Mouse (Mus musculus) A20 (cell line): Measurements from ENCODE around the gene Rnaseh1.

Source experiments
- DNase-seq: peaks from one replicate; pipeline ENCODE4 v3.0.0-alpha.2; 2011; ENCODE audit warnings: low read depth, low spot score

Rnaseh1 gene

DNA sequence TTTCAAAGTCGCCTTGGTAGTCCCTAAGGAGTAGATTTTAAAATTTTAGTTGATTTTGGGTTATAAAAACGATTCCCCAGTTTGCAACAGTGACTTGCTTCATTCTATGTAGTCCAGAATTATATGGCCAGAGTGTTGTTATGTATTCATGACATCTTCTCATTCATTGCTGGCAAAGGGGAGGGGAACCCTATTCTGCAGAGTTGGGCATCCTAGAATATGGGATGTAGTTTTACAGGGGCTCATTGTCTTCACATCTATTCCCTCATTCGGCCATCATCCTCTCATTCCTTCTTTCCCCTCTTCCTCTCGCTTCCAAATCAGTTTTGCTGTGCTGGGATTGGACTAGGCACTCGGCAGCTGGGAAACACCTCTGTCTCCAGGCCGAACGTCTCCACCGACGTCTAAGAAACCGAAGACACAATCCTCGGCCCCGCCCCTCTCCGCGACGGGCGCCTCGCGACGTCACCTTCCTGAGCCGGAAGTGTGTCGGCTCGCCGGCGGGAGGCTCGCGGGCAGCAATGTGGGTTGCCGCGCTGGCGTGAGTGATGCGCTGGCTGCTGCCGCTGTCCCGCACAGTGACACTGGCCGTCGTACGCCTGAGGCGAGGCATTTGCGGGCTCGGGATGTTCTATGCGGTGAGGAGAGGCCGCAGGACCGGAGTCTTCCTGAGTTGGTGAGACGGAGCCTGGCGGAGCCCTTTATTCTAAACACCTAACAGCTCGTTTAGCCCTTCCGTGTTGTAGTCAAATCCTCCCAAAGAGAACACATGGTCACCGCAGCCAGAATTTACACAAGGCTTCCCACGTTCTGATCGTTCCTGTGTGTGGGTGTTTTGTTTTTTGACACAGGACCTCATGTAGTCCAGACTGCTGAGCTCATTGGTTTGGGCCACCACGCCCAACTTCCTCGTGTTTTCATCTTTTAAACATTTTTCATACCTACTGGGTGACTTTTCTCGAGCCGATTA lies at the start of gene Rnaseh1:
Rnaseh1 (plus strand) TSS at position 462 of the 970 bp plus-strand sequence.
- peak; percentile 92 for DNase-seq

DNA sequence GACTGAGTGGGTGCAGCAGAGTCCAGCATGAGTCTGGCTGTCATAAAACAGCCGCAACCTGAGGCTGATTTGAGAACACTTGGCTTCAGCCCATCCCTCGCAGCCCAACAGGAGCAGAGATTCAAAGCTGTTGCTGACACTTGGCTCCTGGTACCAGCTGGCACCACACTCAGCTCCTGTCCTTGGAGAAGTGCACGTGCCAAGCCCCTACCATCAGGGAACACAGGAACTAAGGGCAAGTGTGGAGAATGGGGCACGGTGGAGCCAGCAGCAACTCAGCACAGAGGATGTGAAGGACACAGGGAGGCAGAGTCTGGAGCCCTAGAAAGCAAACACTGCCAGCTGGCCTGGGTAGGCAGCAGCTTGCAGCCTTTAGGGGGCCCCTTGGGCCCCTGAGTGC lies 47.1 kb upstream of the Rnaseh1 start:
- no peak for DNase-seq

DNA sequence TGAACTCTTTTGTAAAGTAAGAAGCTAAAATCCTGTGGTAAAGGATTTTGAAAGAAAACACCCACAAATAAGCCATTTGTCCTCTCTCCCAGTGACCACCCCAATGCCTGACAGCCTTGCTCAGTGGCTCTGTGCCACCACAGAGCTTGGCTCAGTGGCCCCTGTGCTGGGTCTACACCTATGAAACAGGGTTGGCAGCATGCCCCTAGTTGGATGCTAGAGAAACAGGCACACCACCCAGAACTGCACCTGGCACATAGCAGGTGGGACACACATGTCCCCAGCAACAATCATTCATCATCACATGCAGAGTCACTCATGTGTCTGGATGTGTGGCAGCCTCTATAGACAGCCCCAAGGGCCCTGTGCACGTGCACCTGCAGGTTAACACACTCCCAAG lies 45.9 kb upstream of the Rnaseh1 start:
- peak; percentile 4 for DNase-seq

DNA sequence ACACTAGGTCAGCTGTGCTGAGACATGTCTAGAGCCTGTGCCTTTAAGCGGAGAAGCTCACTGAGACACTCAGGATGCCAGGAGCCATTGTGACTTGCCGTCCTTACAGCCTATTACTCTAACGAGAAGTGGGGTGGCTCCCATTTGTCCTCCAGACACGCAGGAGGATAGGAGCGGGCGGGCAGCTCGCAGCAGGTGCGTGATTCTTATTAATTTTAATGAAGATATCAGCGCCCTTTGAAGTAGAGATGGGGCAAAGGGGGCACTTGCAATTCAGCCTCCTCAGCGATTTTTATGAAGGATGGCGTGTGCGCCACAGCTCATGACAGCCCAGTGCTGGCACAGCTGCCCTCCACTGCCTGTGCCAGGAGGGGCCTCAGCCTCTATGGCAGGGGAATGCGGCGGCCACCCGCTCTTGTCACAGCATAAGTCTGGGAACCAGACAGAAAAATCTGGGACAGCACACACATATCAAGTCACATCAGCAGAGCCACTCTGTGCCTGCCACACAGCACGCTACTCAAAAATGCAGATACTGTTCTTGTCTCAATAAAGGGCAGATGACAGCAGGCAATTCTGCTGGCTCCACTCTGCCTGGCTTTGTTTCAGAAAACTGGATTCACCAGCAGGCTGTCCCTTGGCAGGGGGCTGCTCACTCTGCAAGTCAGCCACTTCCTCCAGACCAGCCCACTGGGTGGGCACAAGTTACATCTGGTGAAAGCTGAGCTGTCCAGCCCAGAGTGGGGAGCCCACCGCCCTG lies 41.7 kb upstream of the Rnaseh1 start:
- no peak for DNase-seq

DNA sequence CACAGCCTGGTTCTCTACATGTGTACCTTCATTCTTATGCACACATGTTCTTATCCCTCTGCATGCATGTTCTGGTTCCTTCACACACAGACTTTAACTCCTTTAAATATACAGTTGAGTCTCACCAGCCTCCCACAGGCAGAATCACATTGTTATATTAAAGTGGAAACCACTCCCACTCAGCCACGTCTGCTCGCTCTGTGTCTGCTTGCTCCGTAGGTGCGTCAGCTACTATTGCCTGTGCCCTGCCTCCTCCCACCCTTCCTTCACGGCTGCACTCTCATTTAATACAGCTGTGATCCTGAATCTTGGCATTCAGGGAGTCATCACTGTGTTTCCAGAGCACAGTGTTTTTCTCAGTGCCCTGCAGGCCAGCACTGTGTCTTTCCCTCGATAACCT lies 37.0 kb upstream of the Rnaseh1 start:
- no peak for DNase-seq

DNA sequence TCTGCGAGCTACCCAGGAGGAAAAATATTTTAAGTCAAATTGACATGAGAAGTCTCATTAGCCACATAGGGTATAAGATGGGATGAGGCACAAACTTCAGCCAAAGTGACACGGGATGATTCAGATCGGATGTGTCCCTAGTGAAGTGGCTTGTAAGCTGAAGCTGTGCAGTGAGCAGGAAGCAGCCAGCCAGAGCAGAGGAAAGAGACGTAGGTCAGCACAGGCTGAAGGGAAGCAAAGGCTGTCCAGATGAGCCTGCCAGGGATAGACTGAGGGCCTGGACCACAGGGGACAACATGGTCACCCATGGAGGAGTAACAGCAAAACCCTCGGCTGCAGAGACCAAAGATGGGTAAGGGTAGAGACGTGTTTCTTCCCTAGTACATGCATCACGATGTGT lies 35.0 kb upstream of the Rnaseh1 start:
- DNase-seq: no peak

DNA sequence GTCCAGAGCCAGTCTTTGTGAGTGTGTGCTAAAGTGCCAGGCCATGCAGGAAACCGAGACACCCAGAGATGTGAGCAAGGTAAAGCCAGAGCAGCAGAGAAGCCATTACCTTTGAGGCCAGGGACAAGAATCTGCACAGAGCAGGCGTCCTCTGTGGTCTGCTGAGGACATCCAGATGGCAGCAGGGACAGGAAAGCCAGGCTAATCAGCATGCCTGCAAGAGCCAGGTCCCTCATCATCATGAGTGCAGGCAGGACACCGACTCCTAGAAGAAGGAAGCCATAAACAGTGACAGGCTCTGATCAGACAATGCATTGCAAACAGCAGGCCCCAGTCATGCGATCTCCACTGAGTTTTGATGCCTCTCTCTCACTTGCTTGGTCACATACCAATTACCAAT lies 32.1 kb upstream of the Rnaseh1 start:
- DNase-seq: no peak

DNA sequence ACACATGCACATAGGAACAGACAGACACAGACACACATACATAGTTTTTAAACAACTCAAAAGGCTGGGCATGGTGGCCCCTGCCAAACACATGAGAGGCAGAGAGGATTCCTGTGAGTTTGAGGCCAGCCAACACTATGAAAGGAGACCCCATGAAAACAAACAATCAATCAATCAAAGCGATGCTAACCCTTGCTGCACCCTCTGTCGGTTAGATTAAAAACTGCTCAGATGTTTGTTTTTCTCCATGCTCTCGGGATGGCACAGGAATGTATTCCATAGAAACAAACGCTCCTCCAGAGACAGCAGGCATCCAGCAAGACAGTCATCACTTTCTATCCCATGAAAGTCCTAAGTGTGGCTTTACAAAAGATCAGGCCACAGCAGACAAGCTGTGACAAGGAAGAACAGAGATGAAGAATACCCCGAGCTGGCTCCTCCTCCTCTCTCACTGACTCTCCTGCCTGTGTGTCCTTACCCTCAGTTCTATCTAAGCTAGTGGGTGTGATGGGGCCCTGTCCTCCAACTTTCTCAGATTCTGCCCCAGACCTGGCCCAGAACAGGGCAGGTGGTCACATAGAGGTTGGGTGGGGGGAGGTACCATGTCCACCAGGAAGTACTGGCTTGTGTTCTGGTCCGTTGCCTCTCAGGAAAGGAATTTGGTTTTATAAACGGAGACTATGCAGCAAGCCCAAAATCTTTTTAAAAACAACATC lies 27.8 kb upstream of the Rnaseh1 start:
- no peak for DNase-seq

DNA sequence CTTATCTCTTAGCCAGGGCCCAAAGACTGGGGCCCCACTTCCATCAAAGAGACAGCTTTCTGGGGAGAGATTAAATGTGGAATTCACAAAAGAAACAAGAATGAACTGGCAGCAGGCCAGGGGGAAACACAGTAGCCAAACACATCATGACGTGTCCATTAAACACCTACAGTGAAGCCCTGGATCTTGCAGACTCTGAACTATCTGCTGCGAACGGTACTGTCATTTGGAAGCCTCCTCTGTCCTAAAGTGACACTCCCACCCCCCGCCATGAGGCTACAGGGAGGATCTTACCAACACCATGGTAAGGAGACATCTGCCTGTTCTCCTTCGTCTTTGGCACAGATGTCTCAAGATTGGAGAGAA lies 27.3 kb upstream of the Rnaseh1 start:
- DNase-seq: no peak

DNA sequence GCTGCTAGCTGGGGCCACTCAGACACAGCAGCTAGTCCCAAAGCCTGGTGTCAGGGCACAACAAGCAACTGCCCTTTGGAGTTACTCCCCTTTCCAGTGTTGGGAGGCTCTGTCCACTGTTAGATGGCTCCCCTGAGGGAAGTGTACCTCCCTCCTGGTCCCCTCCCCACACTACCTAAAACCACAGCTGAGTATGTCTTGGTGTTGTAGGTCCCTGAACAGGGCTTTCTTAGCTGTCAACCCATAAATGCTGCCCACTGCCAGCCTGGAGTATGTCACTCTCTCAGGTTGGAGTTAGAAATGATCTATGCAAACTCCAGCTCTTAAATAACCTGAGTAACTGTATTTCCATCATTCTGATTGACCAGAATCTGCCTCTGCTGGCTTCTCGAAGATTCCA lies 26.8 kb upstream of the Rnaseh1 start:
- DNase-seq: no peak

DNA sequence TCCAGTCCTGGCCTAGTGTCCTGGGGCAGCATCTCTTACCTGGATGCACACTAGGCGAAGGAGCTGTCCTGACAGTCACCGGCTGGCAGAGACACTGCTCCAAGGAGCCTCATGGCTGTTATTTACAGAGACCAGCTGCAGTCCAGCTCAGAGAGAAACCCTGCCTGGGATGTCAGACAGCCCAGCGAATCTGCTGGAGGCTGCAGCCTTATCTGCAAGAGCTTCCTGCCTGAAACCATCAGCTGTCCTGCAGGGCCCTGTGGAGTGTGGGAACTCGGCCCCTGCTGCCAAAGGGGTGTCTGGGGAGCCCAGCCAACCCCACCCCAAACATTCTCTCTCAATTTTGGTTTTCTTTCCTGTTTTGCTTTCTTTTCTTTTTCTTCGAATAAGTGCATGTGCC lies 26.2 kb upstream of the Rnaseh1 start, which contains the start of gene Colec11:
Colec11 (minus strand) TSS at position 183 of the 400 bp plus-strand sequence.
- no peak for DNase-seq

DNA sequence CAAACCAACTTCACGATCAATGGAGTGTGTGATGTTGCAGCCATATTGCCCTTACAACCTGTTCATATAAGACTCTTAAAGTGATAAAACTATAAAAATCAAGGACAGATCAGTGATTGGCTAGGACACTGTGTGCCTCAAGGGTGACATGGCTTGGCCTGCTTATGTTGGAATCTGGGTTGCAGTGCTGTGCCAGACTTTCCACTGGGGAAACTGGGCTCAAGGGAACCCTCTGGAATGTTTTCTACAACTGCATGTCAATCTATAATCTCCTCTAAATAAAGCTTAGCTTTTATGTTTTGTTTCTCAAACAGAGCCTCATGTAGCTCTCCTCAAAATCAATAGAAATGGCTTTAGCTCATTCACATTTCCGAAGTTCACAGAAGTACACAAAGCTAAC lies 25.2 kb upstream of the Rnaseh1 start:
- no peak for DNase-seq

DNA sequence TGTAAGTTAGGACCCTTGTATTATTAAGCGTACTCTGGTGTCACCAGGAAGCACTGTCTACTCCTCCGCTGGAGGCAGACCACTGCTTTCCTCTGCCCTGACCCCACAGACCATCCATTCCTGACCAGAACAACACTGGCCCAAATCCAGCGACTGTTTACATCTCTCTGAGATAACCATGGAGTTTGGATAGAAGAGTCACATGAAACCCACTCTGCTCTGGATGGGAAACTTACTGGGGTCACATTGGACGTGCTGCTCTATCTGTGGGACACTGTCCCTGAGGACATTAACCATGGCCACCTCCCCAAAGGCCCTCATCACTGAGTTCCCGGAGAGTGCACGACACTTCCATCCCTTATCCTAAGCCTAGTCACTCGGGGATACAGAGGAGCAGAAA lies 24.0 kb upstream of the Rnaseh1 start:
- DNase-seq: no peak

DNA sequence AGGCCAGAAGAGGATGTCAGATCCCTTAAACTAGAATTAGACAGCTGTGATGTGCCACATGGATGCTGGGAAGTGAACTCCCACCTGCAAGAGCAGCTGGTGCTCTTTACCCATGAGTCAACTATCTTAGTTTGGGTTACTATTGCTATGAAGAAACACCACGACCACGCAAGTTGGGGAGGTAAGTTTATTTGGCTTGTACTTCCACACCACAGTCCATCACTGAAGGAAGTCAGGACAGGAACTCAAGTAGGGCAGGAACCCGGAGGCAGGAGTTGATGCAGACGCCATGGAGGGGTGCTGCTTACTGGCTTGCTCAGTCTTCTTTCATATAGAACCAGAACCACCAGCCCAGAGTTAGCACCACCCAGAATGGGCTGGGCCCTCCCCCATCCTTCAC lies 22.3 kb upstream of the Rnaseh1 start:
- no peak for DNase-seq

DNA sequence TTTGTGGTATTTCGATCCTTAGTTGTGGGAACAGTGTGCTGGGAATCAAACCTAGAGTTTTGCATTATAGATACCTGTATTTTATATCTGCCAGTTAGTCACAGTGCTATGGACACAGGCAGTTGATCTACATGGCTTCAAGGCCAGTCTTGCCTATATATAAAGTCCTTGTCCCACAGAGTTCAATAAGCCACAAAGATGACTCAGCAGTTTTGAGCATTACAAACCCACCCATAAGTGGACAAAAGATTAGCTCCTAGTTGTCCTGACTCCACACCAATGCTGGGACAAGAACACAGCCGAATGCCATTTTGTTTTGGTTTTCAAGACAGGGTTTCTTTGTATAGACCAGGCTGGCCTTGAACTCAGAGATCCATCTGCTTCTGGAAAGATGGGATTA lies 21.0 kb upstream of the Rnaseh1 start:
- DNase-seq: no peak

DNA sequence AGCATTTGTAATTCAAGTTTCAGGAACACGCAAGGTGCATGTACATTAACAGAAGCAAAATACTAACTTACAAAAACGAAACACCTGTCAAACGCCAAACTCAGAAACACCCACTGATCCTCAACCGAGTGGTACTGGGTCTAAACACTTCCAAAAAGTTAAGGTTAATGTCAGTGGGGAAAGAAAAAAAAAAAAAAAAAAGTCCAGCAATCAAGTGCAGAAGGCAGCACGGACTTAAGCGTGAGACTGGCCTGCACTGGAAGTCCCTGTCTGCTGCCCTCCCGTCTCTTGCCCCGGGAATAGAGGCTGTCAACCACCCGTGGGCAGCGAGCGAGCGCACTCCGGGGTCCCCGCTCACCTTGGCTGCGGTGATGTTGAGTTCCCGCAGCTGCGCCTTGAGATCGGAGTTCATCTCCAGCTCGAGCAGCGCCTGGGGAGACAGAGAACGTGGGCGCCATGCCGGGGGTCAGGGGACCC lies 14.3 kb upstream of the Rnaseh1 start:
- DNase-seq: no peak

DNA sequence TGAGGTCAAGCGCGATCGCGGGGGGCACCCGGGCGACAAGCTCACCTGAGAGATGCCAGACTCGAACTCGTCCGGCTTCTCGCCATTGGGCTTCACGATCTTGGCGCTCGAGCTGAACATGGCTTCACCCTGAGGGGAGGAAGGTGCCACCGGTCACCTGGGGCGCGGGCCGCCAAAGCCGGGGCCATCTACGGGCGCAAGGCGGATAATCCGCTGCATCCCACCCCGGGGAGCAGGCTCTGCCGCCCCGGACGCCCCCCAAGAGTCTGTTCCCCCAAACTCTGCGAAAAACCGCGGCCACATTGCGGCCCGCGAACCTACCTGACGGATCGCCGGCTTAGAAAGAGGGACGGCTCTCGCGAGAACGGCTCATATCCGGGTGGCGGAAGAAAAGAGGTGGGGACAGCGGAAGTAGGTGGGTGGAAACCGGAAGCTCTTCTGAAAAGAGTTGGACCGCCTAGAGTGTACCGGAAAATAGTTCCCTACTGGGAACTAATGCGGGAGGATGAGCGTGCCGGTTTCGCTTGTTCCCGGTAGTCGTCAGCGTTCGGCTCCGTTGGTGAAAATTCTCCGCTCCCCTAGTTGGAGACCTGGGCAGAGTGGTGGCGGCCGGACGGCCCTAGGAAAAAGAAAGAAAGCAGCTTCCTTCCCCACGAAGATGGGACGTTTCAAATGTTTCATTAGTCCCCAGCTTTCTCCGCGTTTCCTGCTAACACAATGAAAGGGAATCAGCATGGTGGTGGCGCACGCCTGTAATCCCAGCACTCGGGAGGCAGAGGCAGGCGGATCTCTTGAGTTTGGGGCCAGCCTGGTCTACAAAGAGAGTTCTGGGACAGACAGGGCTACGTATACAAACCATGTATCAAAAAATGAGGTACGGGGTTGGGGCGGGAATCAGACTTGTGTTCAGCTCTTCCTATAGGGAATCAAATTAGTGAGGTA lies 13.6 kb upstream of the Rnaseh1 start, which contains the start of gene Rps7:
Rps7 (minus strand) TSS at position 419 of the 942 bp plus-strand sequence.
- peak; percentile 96 for DNase-seq

DNA sequence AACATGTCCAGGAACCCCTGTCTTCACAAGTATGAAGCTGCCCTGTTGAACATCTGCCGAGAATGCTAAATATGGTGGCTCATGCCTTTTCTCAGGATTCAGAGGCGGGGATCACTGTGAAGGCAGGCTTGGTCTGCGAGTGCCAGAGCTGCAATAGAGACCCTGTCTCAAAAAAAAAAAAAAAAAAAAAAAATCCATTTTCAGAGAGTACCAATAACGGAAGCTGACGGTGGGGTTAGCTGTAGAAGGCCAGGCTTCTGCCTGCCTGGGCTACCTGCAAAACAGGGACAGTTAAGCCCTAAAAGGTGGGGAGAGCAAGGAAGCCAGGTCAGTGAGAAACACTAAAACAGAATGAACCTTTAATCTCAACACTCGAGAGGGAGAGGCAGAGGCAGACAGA lies 12.9 kb upstream of the Rnaseh1 start:
- DNase-seq: peak; percentile 61

DNA sequence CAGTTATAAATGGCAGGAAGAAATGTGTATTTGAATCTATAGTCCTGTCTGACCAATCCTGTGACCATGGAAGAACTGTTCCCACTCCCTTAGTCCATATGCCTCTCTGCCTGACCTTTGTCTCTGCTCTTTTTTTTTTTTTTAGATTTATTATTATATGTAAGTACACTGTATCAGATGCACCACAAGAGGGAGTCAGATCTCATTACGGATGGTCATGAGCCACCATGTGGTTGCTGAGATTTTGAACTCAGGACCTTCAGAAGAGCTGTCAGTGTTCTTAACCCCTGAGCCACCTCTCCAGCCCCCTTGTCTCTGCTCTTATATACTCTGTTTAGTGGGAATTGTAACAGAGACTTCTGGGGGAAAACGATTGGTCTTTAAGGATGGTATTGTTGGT lies 10.6 kb upstream of the Rnaseh1 start:
- no peak for DNase-seq

DNA sequence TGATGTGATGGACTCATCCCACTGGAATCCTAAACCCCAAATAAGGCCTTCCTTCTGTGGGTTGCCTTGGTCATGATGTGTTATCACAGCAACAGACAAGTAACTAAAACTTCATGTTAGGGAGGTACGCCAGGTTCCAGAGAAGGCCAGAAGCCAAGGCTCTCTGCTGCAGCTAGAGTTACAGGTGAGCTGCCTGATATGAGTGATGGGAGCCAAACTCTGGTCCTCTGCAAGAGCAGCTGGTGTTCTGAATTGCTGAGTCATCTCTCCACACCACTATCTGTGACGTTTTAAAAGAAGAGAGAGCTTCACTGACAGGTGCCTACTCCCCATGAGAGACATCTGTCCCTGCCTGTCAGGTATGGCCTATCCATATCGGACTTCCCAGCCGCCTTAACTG lies 13.2 kb downstream of the Rnaseh1 start:
- DNase-seq: no peak

DNA sequence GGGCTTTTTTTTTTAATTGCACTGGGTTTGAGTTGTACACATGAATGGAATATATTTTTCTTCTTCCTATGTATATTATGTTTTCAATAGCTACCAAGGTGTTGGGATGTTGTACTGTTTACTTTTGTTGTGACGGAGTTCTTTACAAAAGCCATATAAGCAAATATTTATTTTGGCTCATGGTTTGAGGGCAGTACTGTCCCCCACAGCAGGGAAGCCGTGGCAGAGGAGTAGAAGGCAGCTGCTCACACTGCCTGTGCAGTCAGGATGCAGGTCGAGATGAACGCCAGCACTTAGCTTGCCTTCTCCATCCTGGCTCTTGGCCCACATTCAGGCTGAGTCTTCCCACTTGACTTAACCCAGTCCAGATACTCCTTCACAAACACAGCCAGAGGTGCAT lies 17.3 kb downstream of the Rnaseh1 start:
- no peak for DNase-seq
